ENCODE assay signal across 17 mouse cellular contexts in genomic region chr14:37208256-37208655, GRCm38 (mm10).
DNase-seq lines count a peak whose midpoint lies in the region; ATAC-seq and TF ChIP-seq lines count a peak whose summit lies in the region.
"Had no signal": no experiment of that assay in that cellular context is flagged by ENCODE, and none has a peak within 500 bp of the region (broad histone marks: within the 10 kb centered on the region; RNA-seq: fewer than 3 reads in every experiment).

No protein-coding gene starts in this region.

- TF ChIP-seq CTCF in forebrain, postnatal 0 days (IDR thresholded peaks at IDR 0.05; ENCODE audit: low read depth), result no peak
- no peak for TF ChIP-seq CTCF in left cerebral cortex, adult 2 months (IDR thresholded peaks at IDR 0.05)

- ATAC-seq in forebrain, postnatal 0 days, result peak; percentile 47
- no peak for ATAC-seq in forebrain, embryonic 13.5 days

- H3K27ac ChIP-seq in forebrain, postnatal 0 days (ENCODE audit: low read depth, low read length), result no peak overlapping the region
- H3K27ac ChIP-seq in forebrain, embryonic 13.5 days, result no peak overlapping the region
- H3K27ac ChIP-seq in left cerebral cortex, adult 2 months, result no peak overlapping the region
- H3K27ac ChIP-seq: embryonic facial prominence, embryonic 12.5 days; heart, embryonic 13.5 days; hindbrain, embryonic 15.5 days had no signal

- intact Hi-C loops in left cerebral cortex, postnatal 25 days (cut with DNase I), result no loop called here
- intact Hi-C loops in left cerebral cortex, adult 2 months (cut with DNase I), result no loop called here

- H3K4me2 ChIP-seq in forebrain, postnatal 0 days (ENCODE audit: low read depth), result no peak overlapping the region
- H3K4me2 ChIP-seq in forebrain, embryonic 13.5 days, result no peak overlapping the region
- H3K4me2 ChIP-seq: embryonic facial prominence, embryonic 12.5 days; heart, embryonic 13.5 days; hindbrain, embryonic 15.5 days had no signal

- no peak overlapping the region for H3K9ac ChIP-seq in forebrain, postnatal 0 days
- H3K9ac ChIP-seq in forebrain, embryonic 13.5 days, result no peak overlapping the region
- H3K9ac ChIP-seq: embryonic facial prominence, embryonic 12.5 days; heart, embryonic 13.5 days; hindbrain, embryonic 15.5 days had no signal

- no peaks in the 10 kb centered on the region for H3K36me3 ChIP-seq in forebrain, postnatal 0 days (ENCODE audit: insufficient read depth)
- H3K36me3 ChIP-seq in forebrain, embryonic 13.5 days (ENCODE audit: poor library complexity, severe bottlenecking), result no peaks in the 10 kb centered on the region
- H3K36me3 ChIP-seq: embryonic facial prominence, embryonic 12.5 days; heart, embryonic 13.5 days; hindbrain, embryonic 15.5 days had no signal

- H3K4me1 ChIP-seq in forebrain, postnatal 0 days (ENCODE audit: insufficient read depth), result no peaks in the 10 kb centered on the region
- H3K4me1 ChIP-seq in forebrain, embryonic 13.5 days, result no peaks in the 10 kb centered on the region
- H3K4me1 ChIP-seq: embryonic facial prominence, embryonic 12.5 days; heart, embryonic 13.5 days; hindbrain, embryonic 15.5 days had no signal

- peak; percentile 18 for DNase-seq in forebrain, postnatal 0 days
- peak; percentile 3 to 47 for DNase-seq in layer of hippocampus, adult 18-20 months (ENCODE audit: low spot score in 2 of 2)
- no peak for DNase-seq in layer of hippocampus, adult 8-10 months (ENCODE audit: low spot score in 2 of 2)
- DNase-seq in left cerebral cortex, postnatal 25 days (ENCODE audit: low spot score in 2 of 2), result peak; percentile 8 to 72
- DNase-seq in left cerebral cortex, adult 2 months (ENCODE audit: extremely low spot score in 1 of 2, low spot score in 2 of 2), result no peak
- DNase-seq in testis, postnatal 10 days (ENCODE audit: low spot score), result no peak
- DNase-seq: adrenal gland, postnatal 10 days; cerebellum, adult 11-12 months; cerebellum, adult 9-10 months; cerebellum, postnatal 25 days; gastrocnemius, postnatal 36 days; heart, adult 11 months; heart, postnatal 36 days had no signal

- H3K27me3 ChIP-seq in forebrain, postnatal 0 days (ENCODE audit: insufficient read depth, low read length), result no peaks in the 10 kb centered on the region
- no peaks in the 10 kb centered on the region for H3K27me3 ChIP-seq in forebrain, embryonic 13.5 days
- H3K27me3 ChIP-seq: embryonic facial prominence, embryonic 12.5 days; heart, embryonic 13.5 days; hindbrain, embryonic 15.5 days had no signal

- no peaks in the 10 kb centered on the region for H3K9me3 ChIP-seq in forebrain, postnatal 0 days (ENCODE audit: low read length)
- no peaks in the 10 kb centered on the region for H3K9me3 ChIP-seq in forebrain, embryonic 13.5 days (replicated peaks)
- H3K9me3 ChIP-seq: embryonic facial prominence, embryonic 12.5 days; heart, embryonic 13.5 days; hindbrain, embryonic 15.5 days had no signal

- no peak overlapping the region for H3K4me3 ChIP-seq in forebrain, postnatal 0 days (ENCODE audit: low read depth, low read length)
- no peak overlapping the region for H3K4me3 ChIP-seq in forebrain, embryonic 13.5 days
- H3K4me3 ChIP-seq in left cerebral cortex, adult 2 months, result no peak overlapping the region
- H3K4me3 ChIP-seq: embryonic facial prominence, embryonic 12.5 days; heart, embryonic 13.5 days; hindbrain, embryonic 15.5 days had no signal

Comparison
In these comparisons a context has a peak if more than half of its experiments do, and no peak if none do; other contexts are left out.
1. DNase-seq: peak in forebrain, postnatal 0 days (single experiment), layer of hippocampus, adult 18-20 months (2 of 2) and left cerebral cortex, postnatal 25 days (2 of 2); none in layer of hippocampus, adult 8-10 months (0 of 2), left cerebral cortex, adult 2 months (0 of 2) and testis, postnatal 10 days (single experiment).